Mouse (Mus musculus) CH12.LX (cell line): ENCODE results near the gene Tmem100. TPM values are rescaled to one million over a fixed set of nuclear protein-coding genes. Genes with fewer than 3 reads are reported as not detected.

Source experiments
- DNase-seq: peaks from one replicate; pipeline ENCODE4 v3.0.0-alpha.2; 2013; ENCODE audit errors: extremely low read depth
- H3K27ac ChIP-seq: 2 replicates; pipeline ENCODE4 v1.5.1; 2012; ENCODE audit warnings: low read depth, mild to moderate bottlenecking, control low read depth, moderate library complexity; ENCODE audit not compliant: insufficient read depth
- H3K27me3 ChIP-seq: replicated peaks from 2 replicates; pipeline ENCODE3; 2012; ENCODE audit warnings: inconsistent platforms
- H3K36me3 ChIP-seq, 2 experiments: replicated peaks in 1 of 2; 2 replicates each; pipeline versions ENCODE3 to v1.6.1; 2012; ENCODE audit warnings: inconsistent platforms in 1 of 2, low read length in 1 of 2, mild to moderate bottlenecking in 1 of 2, mixed read lengths in 1 of 2, moderate library complexity in 1 of 2; ENCODE audit not compliant: control insufficient read depth in 1 of 2, insufficient read depth in 1 of 2
- H3K4me1 ChIP-seq, 2 experiments: 2 replicates each; pipeline ENCODE4 v1.6.1; 2012; ENCODE audit warnings: inconsistent platforms in 1 of 2, moderate library complexity in 1 of 2; ENCODE audit not compliant: insufficient read depth in 2 of 2, control insufficient read depth in 1 of 2
- H3K4me2 ChIP-seq: 2 replicates; pipeline ENCODE4 v1.6.1; 2012; ENCODE audit warnings: low read depth, mild to moderate bottlenecking, control low read depth; ENCODE audit not compliant: poor library complexity, insufficient read depth, severe bottlenecking
- H3K4me3 ChIP-seq, 3 experiments: fragments of 150-350 bp in 1 of 3; sonication (generic) in 1 of 3; replicated peaks in 1 of 3; 2 replicates each; pipeline versions ENCODE3 to v1.5.1; 2011 to 2012; ENCODE audit warnings: low read depth in 2 of 3, low read length in 2 of 3, mild to moderate bottlenecking in 2 of 3, moderate library complexity in 2 of 3, control low read depth in 1 of 3, improper control_type of control experiment in 1 of 3, inconsistent platforms in 1 of 3, mixed read lengths in 1 of 3; ENCODE audit not compliant: poor library complexity in 1 of 3
- H3K79me2 ChIP-seq: replicated peaks from 2 replicates; pipeline ENCODE4 v1.6.1; 2012; ENCODE audit warnings: mild to moderate bottlenecking, moderate library complexity; ENCODE audit not compliant: control insufficient read depth, poor library complexity, insufficient read depth, severe bottlenecking; ENCODE audit errors: extremely low read depth
- H3K9ac ChIP-seq: 2 replicates; pipeline ENCODE4 v1.6.1; 2012; ENCODE audit warnings: low read depth, mild to moderate bottlenecking, control low read depth, moderate library complexity; ENCODE audit not compliant: insufficient read depth
- H3K9me3 ChIP-seq: replicated peaks from 2 replicates; pipeline ENCODE3; 2012; ENCODE audit warnings: low read length, inconsistent platforms, mixed read lengths
- BHLHE40 ChIP-seq: IDR thresholded peaks from 2 replicates; pipeline ENCODE4 v1.6.1; 2011; ENCODE audit warnings: mild to moderate bottlenecking, low read depth, low read length, improper control_type of control experiment
- CHD2 ChIP-seq: IDR thresholded peaks from 2 replicates; pipeline ENCODE4 v1.6.1; 2011; ENCODE audit warnings: low read length, improper control_type of control experiment
- CTCF ChIP-seq, 2 experiments: IDR thresholded peaks in 1 of 2; conservative IDR thresholded peaks in 1 of 2; 2 replicates each; pipeline ENCODE4 v1.5.1; 2011 to 2012; ENCODE audit warnings: low read depth in 2 of 2, low read length in 2 of 2, improper control_type of control experiment in 1 of 2, inconsistent platforms in 1 of 2, mild to moderate bottlenecking in 1 of 2, moderate library complexity in 1 of 2
- ELF1 ChIP-seq: IDR thresholded peaks from 2 replicates; pipeline ENCODE4 v1.6.1; 2014; ENCODE audit warnings: low read depth, mild to moderate bottlenecking, inconsistent platforms, low read length, improper control_type of control experiment
- EP300 ChIP-seq: IDR thresholded peaks from 2 replicates; pipeline ENCODE4 v1.6.1; 2011; ENCODE audit warnings: low read length, improper control_type of control experiment
- ETS1 ChIP-seq: conservative IDR thresholded peaks from 2 replicates; pipeline ENCODE4 v1.6.1; 2012; ENCODE audit warnings: low read depth, mild to moderate bottlenecking, inconsistent platforms, low read length, improper control_type of control experiment, moderate library complexity
- GABPA ChIP-seq: IDR thresholded peaks from 2 replicates; pipeline ENCODE4 v1.6.1; 2012; ENCODE audit warnings: low read depth, low read length, improper control_type of control experiment, inconsistent platforms; ENCODE audit not compliant: insufficient replicate concordance
- IRF4 ChIP-seq: IDR thresholded peaks from 2 replicates; pipeline ENCODE4 v1.6.1; 2014; ENCODE audit warnings: low read depth, mild to moderate bottlenecking, inconsistent platforms, low read length, improper control_type of control experiment
- MAX ChIP-seq: IDR thresholded peaks from 2 replicates; pipeline ENCODE4 v1.6.1; 2011; ENCODE audit warnings: low read length, improper control_type of control experiment
- MYC ChIP-seq: IDR thresholded peaks from 2 replicates; pipeline ENCODE4 v1.6.1; 2011; ENCODE audit warnings: low read depth, mild to moderate bottlenecking, improper control_type of control experiment, low read length
- NELFE ChIP-seq: IDR thresholded peaks from 2 replicates; pipeline ENCODE4 v1.6.1; 2011; ENCODE audit warnings: low read depth, low read length, improper control_type of control experiment
- NRF1 ChIP-seq: IDR thresholded peaks from 2 replicates; pipeline ENCODE4 v1.6.1; 2014; ENCODE audit warnings: low read depth, mild to moderate bottlenecking, inconsistent platforms, low read length, improper control_type of control experiment, moderate library complexity
- PAX5 ChIP-seq: IDR thresholded peaks from 2 replicates; pipeline ENCODE4 v1.6.1; 2012; ENCODE audit warnings: low read length, inconsistent platforms, mixed read lengths
- RAD21 ChIP-seq: IDR thresholded peaks from 2 replicates; pipeline ENCODE4 v1.6.1; 2011; ENCODE audit warnings: low read depth, mild to moderate bottlenecking, low read length, improper control_type of control experiment, moderate library complexity
- RCOR1 ChIP-seq: conservative IDR thresholded peaks from 2 replicates; pipeline ENCODE4 v1.6.1; 2012; ENCODE audit warnings: low read depth, mild to moderate bottlenecking, inconsistent platforms, low read length, improper control_type of control experiment
- SMC3 ChIP-seq: IDR thresholded peaks from 2 replicates; pipeline ENCODE4 v1.6.1; 2011; ENCODE audit warnings: low read depth, low read length, improper control_type of control experiment
- TBP ChIP-seq: conservative IDR thresholded peaks from 2 replicates; pipeline ENCODE4 v1.6.1; 2011; ENCODE audit warnings: low read depth, low read length, improper control_type of control experiment
- UBTF ChIP-seq: IDR thresholded peaks from 2 replicates; pipeline ENCODE4 v1.6.1; 2012; ENCODE audit warnings: low read depth, mild to moderate bottlenecking, inconsistent platforms, low read length, improper control_type of control experiment, moderate library complexity
- ZMIZ1 ChIP-seq: IDR thresholded peaks from 2 replicates; pipeline ENCODE4 v1.6.1; 2012; ENCODE audit warnings: low read depth, mild to moderate bottlenecking, inconsistent platforms, low read length, improper control_type of control experiment
- dilution Hi-C: fragments of 300-500 bp; cut with MboI; formaldehyde crosslinking; loops from 2 replicates; pipeline ENCODE4 v1.14.3; 2020; ENCODE audit warnings: low sequenced_read_pairs; ENCODE audit not compliant: extremely low pct_unique_long_range_greater_than_20kb, extremely low pct_ligation_motif_present
- in situ Hi-C: fragments of 300-500 bp; cut with MboI; formaldehyde crosslinking; loops from 3 replicates; pipeline ENCODE4 v1.14.3; 2019; ENCODE audit warnings: low sequenced_read_pairs, low pct_ligation_motif_present, low pct_unique_long_range_greater_than_20kb, mixed read lengths
- polyA plus RNA-seq: library from polyadenylated mRNA; unstranded; fragments of >175 nt; gene quantifications from 2 replicates; pipeline ENCODE4 v1.2.1, GENCODE M21; 2012; ENCODE audit warnings: low read depth; ENCODE audit not compliant: insufficient read length
- total RNA-seq, 2 experiments: library from RNA; depleted of rRNA; stranded (reverse); fragments of 300-350 nt in 1 of 2; fragments of >200 nt in 1 of 2; gene quantifications; 2 replicates each; pipeline ENCODE4 v1.2.3; 2012 to 2014

Tmem100 gene
- total and polyA plus RNA-seq, 3 experiments: 0.30 to 3.5 (median 1.0) TPM

- Histone ChIP-seq H3K4me1 (no peaks in the 10 kb centered on the region), H3K4me2 (no peak overlapping the region), H3K9ac (no peak overlapping the region), H3K27ac (no peak overlapping the region), H3K79me2 (no peaks in the 10 kb centered on the region), H3K9me3 (peaks cover 4% of the 10 kb centered on the region), H3K36me3 (no peaks in the 10 kb centered on the region), H3K27me3 (peaks cover 3% of the 10 kb centered on the region), H3K4me3 (no peak overlapping the region)
- no peak for DNase-seq
- dilution Hi-C loops: no loop called here
- TF ChIP-seq GABPA (no peak), EP300 (no peak), CHD2 (no peak), RCOR1 (no peak), NRF1 (no peak), MYC (no peak), BHLHE40 (no peak), ELF1 (no peak), IRF4 (no peak), TBP (no peak)
- in situ Hi-C loops: no loop called here
These were observed 14.9 kb upstream of the Tmem100 start for GRCm38 (mm10) chr11:90015281-90015680.

DNA sequence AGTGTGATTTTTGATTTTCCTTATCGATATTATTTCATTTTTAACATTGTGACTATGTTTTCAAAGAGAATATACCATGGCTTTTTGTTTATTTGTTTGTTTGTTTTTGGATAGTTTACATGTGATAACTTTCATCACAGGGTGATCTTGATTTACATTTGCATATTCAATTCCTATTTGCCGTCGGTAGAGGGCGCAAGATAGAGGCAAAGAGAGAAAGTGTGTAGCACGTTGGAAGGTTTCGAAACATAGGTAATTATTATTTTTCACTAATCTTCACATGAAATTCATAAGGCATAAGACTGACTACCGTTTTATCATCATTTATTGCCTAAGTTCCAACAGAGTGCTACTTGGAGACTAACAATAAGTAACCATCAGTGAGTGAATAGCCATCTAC, 11.0 kb upstream of the Tmem100 start:
- H3K27ac ChIP-seq: no peak overlapping the region
- H3K4me2 ChIP-seq: no peak overlapping the region
- H3K4me1 ChIP-seq: 0 out of 4 replicates have a peak, but pooled peaks cover 0 to 7% of the 10 kb centered on the region in 2 experiments
- H3K36me3 ChIP-seq: no peaks in the 10 kb centered on the region
- in situ Hi-C loops: no loop called here
- H3K4me3 ChIP-seq: no peak overlapping the region
- peak; percentile 57 for DNase-seq
- H3K9ac ChIP-seq: no peak overlapping the region
- TF ChIP-seq RAD21 (peak; percentile 64), CTCF (conservative IDR thresholded peaks at IDR 0.05 in 1 of 2, IDR thresholded peaks at IDR 0.05 in 1 of 2; ENCODE audit: low read depth in 2 of 2, low read length in 2 of 2) (peak; percentile 82 to 88), MYC (peak; percentile 55; the same call in 1 of the 2 replicates), NELFE (no peak), SMC3 (peak; percentile 74), ZMIZ1 (no peak), TBP (0 out of 2 replicates have a peak, but pooled peaks have one; percentile 14), MAX (0 out of 2 replicates have a peak, but pooled peaks have one; percentile 37), EP300 (no peak), PAX5 (no peak), UBTF (no peak), ETS1 (no peak), BHLHE40 (0 out of 2 replicates have a peak, but pooled peaks have one; percentile 22)
- H3K79me2 ChIP-seq: no peaks in the 10 kb centered on the region
- dilution Hi-C loops: no loop called here
- no peaks in the 10 kb centered on the region for H3K27me3 ChIP-seq
- H3K9me3 ChIP-seq: peaks cover 4% of the 10 kb centered on the region
